29 mouse cellular contexts compared by ENCODE assay signal in the genomic region with DNA sequence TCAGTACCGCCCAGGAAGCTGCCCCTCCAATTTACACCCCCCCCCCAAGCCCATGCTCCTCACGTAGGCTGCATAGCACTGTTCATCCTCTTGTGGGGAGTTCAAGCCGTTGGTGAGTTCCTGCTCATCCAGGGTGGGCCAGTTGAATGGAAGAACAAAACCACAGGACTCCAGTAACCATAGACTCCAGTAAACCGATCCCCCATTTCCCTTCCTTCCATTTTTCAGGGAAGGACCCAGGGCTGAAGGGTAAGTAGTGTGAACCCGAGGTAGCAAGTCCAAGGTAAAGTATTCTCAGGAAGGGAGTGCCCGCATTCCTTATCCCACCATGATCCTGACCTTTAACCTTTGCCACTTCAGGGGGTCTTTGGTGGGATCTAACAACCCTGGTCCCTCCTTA. TPM values are rescaled to one million over a fixed set of nuclear protein-coding genes. Genes with fewer than 3 reads are reported as not detected.
DNase-seq lines count a peak whose midpoint lies in the region; TF ChIP-seq lines count a peak whose summit lies in the region.
"Had no signal": no experiment of that assay in that cellular context is flagged by ENCODE, and none has a peak within 500 bp of the region (broad histone marks: within the 10 kb centered on the region; RNA-seq: fewer than 3 reads in every experiment).

No protein-coding gene starts in this region.

- 70% methylated on average over 6 of the region's 6 CpGs for WGBS in forebrain, embryonic 10.5 days

- no peaks in the 10 kb centered on the region for H3K9me3 ChIP-seq in ES-E14 (ENCODE audit: control insufficient read depth, insufficient read depth, low read depth, low read length)
- no peaks in the 10 kb centered on the region for H3K9me3 ChIP-seq in forebrain, embryonic 10.5 days
- H3K9me3 ChIP-seq: embryonic facial prominence, embryonic 13.5 days; embryonic facial prominence, embryonic 15.5 days; forebrain, embryonic 13.5 days; forebrain, embryonic 15.5 days had no signal

- no peak overlapping the region for H3K4me3 ChIP-seq in ES-E14 (ENCODE audit: insufficient read depth in 1 of 2, low read depth in 1 of 2, low read length in 2 of 2, poor library complexity in 1 of 2, severe bottlenecking in 1 of 2)
- no peak overlapping the region for H3K4me3 ChIP-seq in forebrain, embryonic 10.5 days
- H3K4me3 ChIP-seq: embryonic facial prominence, embryonic 13.5 days; embryonic facial prominence, embryonic 15.5 days; erythroblast, embryonic 14.5 days; forebrain, embryonic 13.5 days; forebrain, embryonic 15.5 days had no signal

- in situ Hi-C loops in ES-E14 (cut with MboI; ENCODE audit: low sequenced_read_pairs in 2 of 2, unreplicated experiment in 2 of 2), result no loop called here

- H3K9ac ChIP-seq in ES-E14 (ENCODE audit: insufficient read depth, low read depth, low read length, poor library complexity, severe bottlenecking), result no peak overlapping the region
- H3K9ac ChIP-seq: embryonic facial prominence, embryonic 13.5 days; embryonic facial prominence, embryonic 15.5 days; forebrain, embryonic 13.5 days; forebrain, embryonic 15.5 days; forebrain, postnatal 0 days had no signal

- H3K27me3 ChIP-seq in forebrain, embryonic 10.5 days (ENCODE audit: poor library complexity, severe bottlenecking), result no peaks in the 10 kb centered on the region
- H3K27me3 ChIP-seq: embryonic facial prominence, embryonic 13.5 days; embryonic facial prominence, embryonic 15.5 days; forebrain, embryonic 13.5 days; forebrain, embryonic 15.5 days had no signal

- peaks cover 0 to 7% of the 10 kb centered on the region in 2 experiments; a peak in 1 of 4 replicates for H3K4me1 ChIP-seq in ES-E14 (ENCODE audit: control insufficient read depth in 2 of 2, insufficient read depth in 2 of 2, low read length in 2 of 2, poor library complexity in 1 of 2)
- no peaks in the 10 kb centered on the region for H3K4me1 ChIP-seq in forebrain, embryonic 10.5 days
- H3K4me1 ChIP-seq: embryonic facial prominence, embryonic 13.5 days; embryonic facial prominence, embryonic 15.5 days; forebrain, embryonic 13.5 days; forebrain, embryonic 15.5 days had no signal

- H3K36me3 ChIP-seq in ES-E14 (ENCODE audit: control insufficient read depth, insufficient read depth, low read length, poor library complexity, severe bottlenecking), result no peaks in the 10 kb centered on the region
- H3K36me3 ChIP-seq in forebrain, embryonic 10.5 days (replicated peaks), result 0 out of 2 replicates have a peak, but pooled peaks cover 5% of the 10 kb centered on the region
- H3K36me3 ChIP-seq: embryonic facial prominence, embryonic 15.5 days; forebrain, embryonic 15.5 days had no signal

- no peak overlapping the region for H3K27ac ChIP-seq in ES-E14 (ENCODE audit: insufficient read depth, low read depth, low read length, poor library complexity, severe bottlenecking)
- no peak overlapping the region for H3K27ac ChIP-seq in forebrain, embryonic 10.5 days
- H3K27ac ChIP-seq: embryonic facial prominence, embryonic 13.5 days; embryonic facial prominence, embryonic 15.5 days; forebrain, embryonic 13.5 days; forebrain, embryonic 15.5 days had no signal

- peak; percentile 15 for DNase-seq in testis, postnatal 10 days (ENCODE audit: low spot score)
- DNase-seq in testis, postnatal 14 days (ENCODE audit: low spot score), result no peak
- DNase-seq in ES-E14 (ENCODE audit: low read depth, low spot score) (no peak), ZHBTc4 (ENCODE audit: low read depth, low spot score) (peak; percentile 25)
- no peak for DNase-seq in forebrain, embryonic 10.5 days (ENCODE audit: extremely low spot score, low spot score)
- DNase-seq in ovary, postnatal 14 days (ENCODE audit: low spot score), result no peak
- DNase-seq: adrenal gland, adult 2 months; adrenal gland, postnatal 10 days; adrenal gland, postnatal 25 days; cerebellum, adult 11 months; cerebellum, adult 18-20 months; cerebellum, adult 8-10 months; cerebellum, adult 9-11 months; cerebellum, postnatal 14 days; cerebellum, postnatal 36 days; embryo, embryonic 11 days; forebrain, postnatal 0 days had no signal

TF ChIP-seq in ES-E14, 5 proteins besides CTCF, POLR2A, EP300 and RAD21:
- TF ChIP-seq HCFC1 (IDR thresholded peaks at IDR 0.05; ENCODE audit: borderline replicate concordance, insufficient read depth, low read length) (no peak), ZC3H11A (IDR thresholded peaks at IDR 0.05; ENCODE audit: borderline replicate concordance, low read depth, low read length) (no peak), MAFK (IDR thresholded peaks at IDR 0.05; ENCODE audit: insufficient read depth, low read depth, low read length) (no peak), CHD2 (IDR thresholded peaks at IDR 0.05; ENCODE audit: low read depth, low read length) (0 out of 2 replicates have a peak, but pooled peaks have one; percentile 37), ZNF384 (IDR thresholded peaks at IDR 0.05; ENCODE audit: low read depth, low read length) (no peak)

RNA-seq across cellular contexts. Expression of a gene that starts 3.6 kb away (rescaled TPM):
- total RNA-seq in ES-E14 (2012; rRNA removed), result not detected in 2 replicates
- polyA plus RNA-seq in forebrain, embryonic 10.5 days (2016; fragmentation: Nextera tagmentation; extraction: Ambion mirVana), result not detected in 2 replicates
- total RNA-seq: adrenal gland, adult 2 months; adrenal gland, postnatal 10 days; adrenal gland, postnatal 25 days; adrenal gland, postnatal 4 days; common myeloid progenitor, adult 5-6 weeks; forebrain, postnatal 0 days; MEL had no signal
- polyA plus RNA-seq: adrenal gland, adult 2 months; brain, embryonic 14.5 days; C2C12; embryonic facial prominence, embryonic 11.5 days; embryonic facial prominence, embryonic 13.5 days; embryonic facial prominence, embryonic 15.5 days; erythroblast, embryonic 14.5 days; forebrain, embryonic 11.5 days; forebrain, embryonic 13.5 days; forebrain, embryonic 15.5 days; forebrain, postnatal 0 days had no signal

RNA-seq across cellular contexts. Expression of a gene that starts 11.9 kb away (rescaled TPM):
- total RNA-seq in ES-E14 (2012; rRNA removed), result not detected in 2 replicates
- 0.22 TPM in 1 of 2 replicates, not detected in the other for polyA plus RNA-seq in forebrain, embryonic 10.5 days (2016; fragmentation: Nextera tagmentation; extraction: Ambion mirVana)
- total RNA-seq: forebrain, postnatal 0 days; MEL had no signal
- polyA plus RNA-seq: embryonic facial prominence, embryonic 11.5 days; embryonic facial prominence, embryonic 13.5 days; erythroblast, embryonic 14.5 days; forebrain, embryonic 11.5 days; forebrain, embryonic 13.5 days; forebrain, embryonic 15.5 days had no signal

RNA-seq across cellular contexts. Expression of a gene that starts 45.5 kb away (rescaled TPM):
- total RNA-seq in ES-E14 (2012; rRNA removed), result 33.8 and 53.8 TPM in 2 replicates
- polyA plus RNA-seq in forebrain, embryonic 10.5 days (2016; fragmentation: Nextera tagmentation; extraction: Ambion mirVana), result 14.2 and 14.6 TPM in 2 replicates

RNA-seq across cellular contexts. Expression of a gene that starts 55.5 kb away (rescaled TPM):
- total RNA-seq in ES-E14 (2012; rRNA removed), result 0.79 and 1.3 TPM in 2 replicates
- 0.70 and 1.1 TPM in 2 replicates for polyA plus RNA-seq in forebrain, embryonic 10.5 days (2016; fragmentation: Nextera tagmentation; extraction: Ambion mirVana)
- total RNA-seq: MEL had no signal
- polyA plus RNA-seq: erythroblast, embryonic 14.5 days had no signal

Comparison
In these comparisons a context has a peak if more than half of its experiments do, and no peak if none do; other contexts are left out.
1. DNase-seq: peak in testis, postnatal 10 days (single experiment) and ZHBTc4 (single experiment); none in testis, postnatal 14 days (single experiment), ES-E14 (single experiment), forebrain, embryonic 10.5 days (single experiment) and ovary, postnatal 14 days (single experiment).